Mouse (Mus musculus) heart, embryonic 12.5 days (tissue): ENCODE measurements around the gene S100a16. TPM values are rescaled to one million over a fixed set of nuclear protein-coding genes. Genes with fewer than 3 reads are reported as not detected.

Experiments used
- ATAC-seq: fragments of 200-750 bp; cut with Nextera tagmentation; 2 replicates; pipeline ENCODE4 v1.8.0; 2017; ENCODE audit warnings: moderate TSS enrichment, moderate library complexity; ENCODE audit not compliant: insufficient number of reproducible peaks, low FRiP score
- H3K27ac ChIP-seq: fragments of 300-500 bp; sonication (generic); 2 replicates; pipeline ENCODE4 v1.5.1; 2016; ENCODE audit warnings: mild to moderate bottlenecking, moderate library complexity; ENCODE audit not compliant: poor library complexity, severe bottlenecking
- H3K27me3 ChIP-seq: fragments of 300-500 bp; sonication (generic); replicated peaks from 2 replicates; pipeline ENCODE4 v1.6.1; 2016; ENCODE audit warnings: mild to moderate bottlenecking, moderate library complexity
- H3K36me3 ChIP-seq: fragments of 300-500 bp; sonication (generic); 2 replicates; pipeline ENCODE4 v1.6.1; 2016; ENCODE audit warnings: mild to moderate bottlenecking, moderate library complexity
- H3K4me1 ChIP-seq: fragments of 300-500 bp; sonication (generic); replicated peaks from 2 replicates; pipeline ENCODE4 v1.6.1; 2016; ENCODE audit warnings: mild to moderate bottlenecking
- H3K4me2 ChIP-seq: fragments of 300-500 bp; sonication (generic); 2 replicates; pipeline ENCODE4 v1.6.1; 2016; ENCODE audit warnings: mild to moderate bottlenecking, moderate library complexity
- H3K4me3 ChIP-seq: fragments of 300-500 bp; sonication (generic); 2 replicates; pipeline ENCODE4 v1.5.1; 2016; ENCODE audit warnings: mild to moderate bottlenecking
- H3K9ac ChIP-seq: fragments of 300-500 bp; sonication (generic); 2 replicates; pipeline ENCODE4 v1.6.1; 2016; ENCODE audit warnings: mild to moderate bottlenecking, moderate library complexity
- H3K9me3 ChIP-seq: fragments of 300-500 bp; sonication (generic); replicated peaks from 2 replicates; pipeline ENCODE4 v1.6.1; 2016; ENCODE audit warnings: mild to moderate bottlenecking, moderate library complexity
- WGBS: fragments of 180-500 bp; shearing (Covaris S2); methylation state at CpG from one replicate; pipeline ENCODE4 v1.1.7; 2016; 5-methylcytosine and 5-hydroxymethylcytosine counted together
- polyA plus RNA-seq: library from polyadenylated mRNA; unstranded; fragments of >200 nt; fragmentation: Nextera tagmentation; extraction: Ambion mirVana; gene quantifications from 2 replicates; pipeline ENCODE4 v1.2.1, GENCODE M21; 2016

The S100a16 gene
- polyA plus RNA-seq, 1 experiment from 2014 or later = 31.9 TPM

GRCm38 (mm10) chr3:90555954-90556353, 18.9 kb downstream of the S100a16 start:
- Histone ChIP-seq H3K4me3 (no peak overlapping the region), H3K36me3 (no peaks in the 10 kb centered on the region), H3K27ac (no peak overlapping the region), H3K4me2 (no peak overlapping the region), H3K27me3 (no peaks in the 10 kb centered on the region), H3K4me1 (no peaks in the 10 kb centered on the region), H3K9me3 (0 out of 2 replicates have a peak, but pooled peaks cover 2% of the 10 kb centered on the region), H3K9ac (no peak overlapping the region)
- no peak for ATAC-seq
- WGBS = 64% methylated on average over 5 of the region's 5 CpGs

DNA sequence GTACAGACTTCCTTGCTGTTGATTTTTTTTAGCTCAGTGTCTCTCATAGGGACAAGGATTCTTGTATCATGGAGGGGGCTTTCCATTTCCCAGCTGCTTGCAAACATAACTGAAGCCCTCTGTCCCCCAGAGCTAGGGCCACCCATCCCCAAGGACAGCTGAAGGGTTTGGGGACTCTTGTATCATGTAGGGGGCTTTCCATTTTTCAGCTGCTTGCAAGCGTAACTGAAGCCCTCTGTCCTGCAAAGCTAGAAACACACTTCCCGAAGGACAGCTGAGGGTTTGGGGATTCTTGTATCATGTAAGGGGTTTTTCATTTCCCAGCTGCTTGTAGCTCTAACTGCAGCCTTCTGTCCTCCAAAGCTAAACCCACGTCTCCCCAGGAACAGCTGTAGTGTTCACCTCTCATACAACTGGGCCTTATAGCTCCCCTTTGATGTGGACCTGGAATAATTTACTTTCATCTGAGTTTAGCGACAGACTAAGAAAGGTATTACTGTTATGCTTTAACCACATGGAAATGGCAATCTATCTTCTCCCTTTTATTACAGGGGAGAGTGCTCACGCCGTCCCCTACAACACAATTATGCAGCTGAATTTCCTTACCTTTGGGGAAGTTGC, 23.1 kb downstream of the S100a16 start, which contains the start of gene S100a3:
S100a3 (plus strand) TSS at position 571 of the 621 bp plus-strand sequence.
- H3K4me3 ChIP-seq = no peak within 1 kb of the TSS
- H3K27me3 ChIP-seq = no peaks in the 10 kb centered on the region

GRCm38 (mm10) chr3:90574691-90575090, 37.6 kb downstream of the S100a16 start:
- ATAC-seq = no peak
- Histone ChIP-seq H3K36me3 (no peaks in the 10 kb centered on the region), H3K9me3 (no peaks in the 10 kb centered on the region), H3K9ac (no peak overlapping the region), H3K4me1 (no peaks in the 10 kb centered on the region), H3K27ac (no peak overlapping the region), H3K27me3 (no peaks in the 10 kb centered on the region), H3K4me3 (no peak overlapping the region), H3K4me2 (no peak overlapping the region)
- WGBS = 66% methylated on average over 5 of the region's 5 CpGs

More for the DNA sequence above, 23.1 kb downstream of the S100a16 start, which contains the start of gene S100a3:
- Histone ChIP-seq H3K27ac (no peak within 1 kb of the TSS), H3K4me2 (no peak within 1 kb of the TSS), H3K9me3 (0 out of 2 replicates have a peak, but pooled peaks cover 2% of the 10 kb centered on the region), H3K4me1 (no peaks in the 10 kb centered on the region), H3K9ac (no peak within 1 kb of the TSS), H3K36me3 (no peaks in the 10 kb centered on the region)
- no peak for ATAC-seq
- 81% methylated on average over 6 of the region's 6 CpGs for WGBS

GRCm38 (mm10) chr3:90575320-90575719, 38.3 kb downstream of the S100a16 start:
- Histone ChIP-seq H3K36me3 (no peaks in the 10 kb centered on the region), H3K4me3 (no peak overlapping the region), H3K4me2 (no peak overlapping the region), H3K4me1 (no peaks in the 10 kb centered on the region), H3K27ac (no peak overlapping the region), H3K9ac (no peak overlapping the region), H3K27me3 (no peaks in the 10 kb centered on the region), H3K9me3 (no peaks in the 10 kb centered on the region)
- no peak for ATAC-seq
- 77% methylated on average over 3 of the region's 3 CpGs for WGBS

GRCm38 (mm10) chr3:90576351-90577001, 39.4 kb downstream of the S100a16 start:
- H3K4me2 ChIP-seq = no peak overlapping the region
- WGBS = 66% methylated on average over 10 of the region's 10 CpGs
- no peak overlapping the region for H3K9ac ChIP-seq
- no peaks in the 10 kb centered on the region for H3K4me1 ChIP-seq
- no peak overlapping the region for H3K27ac ChIP-seq
- no peaks in the 10 kb centered on the region for H3K27me3 ChIP-seq
- no peaks in the 10 kb centered on the region for H3K36me3 ChIP-seq
- H3K9me3 ChIP-seq = no peaks in the 10 kb centered on the region
- H3K4me3 ChIP-seq = no peak overlapping the region
- no peak for ATAC-seq

DNA sequence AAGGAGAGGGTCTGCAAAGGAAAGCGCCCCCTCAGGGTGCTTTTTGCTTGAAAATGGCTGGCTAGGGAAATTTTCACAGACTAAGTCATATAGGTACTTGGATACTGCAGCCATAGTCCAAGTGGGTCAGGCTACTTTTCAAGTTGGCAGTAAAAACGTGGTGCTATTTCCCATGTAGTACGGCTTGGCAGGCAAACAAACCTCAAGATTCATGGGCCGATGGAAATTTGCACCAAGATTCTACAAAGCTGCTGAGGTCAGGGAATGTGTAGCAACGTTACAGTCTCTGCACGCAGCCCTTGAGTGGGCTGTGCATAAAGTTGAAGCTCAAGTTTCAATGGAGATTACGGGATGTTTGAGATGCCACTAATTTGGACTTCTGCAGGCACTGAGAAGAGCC, 42.4 kb downstream of the S100a16 start:
- 56% methylated on average over 7 of the region's 7 CpGs for WGBS
- ATAC-seq = no peak

GRCm38 (mm10) chr3:90581141-90581540, 44.1 kb downstream of the S100a16 start:
- H3K4me1 ChIP-seq = peaks cover 12% of the 10 kb centered on the region
- no peaks in the 10 kb centered on the region for H3K36me3 ChIP-seq
- H3K27ac ChIP-seq = no peak overlapping the region
- no peak overlapping the region for H3K4me3 ChIP-seq
- H3K9me3 ChIP-seq = no peaks in the 10 kb centered on the region
- no peak overlapping the region for H3K4me2 ChIP-seq
- H3K27me3 ChIP-seq = no peaks in the 10 kb centered on the region
- 88% methylated on average over 5 of the region's 5 CpGs for WGBS
- no peak overlapping the region for H3K9ac ChIP-seq
- no peak for ATAC-seq

More for the DNA sequence above, 42.4 kb downstream of the S100a16 start:
- Histone ChIP-seq H3K9me3 (no peaks in the 10 kb centered on the region), H3K4me2 (no peak overlapping the region), H3K36me3 (no peaks in the 10 kb centered on the region), H3K27ac (no peak overlapping the region), H3K27me3 (no peaks in the 10 kb centered on the region), H3K9ac (no peak overlapping the region), H3K4me1 (peaks cover 12% of the 10 kb centered on the region), H3K4me3 (no peak overlapping the region)

DNA sequence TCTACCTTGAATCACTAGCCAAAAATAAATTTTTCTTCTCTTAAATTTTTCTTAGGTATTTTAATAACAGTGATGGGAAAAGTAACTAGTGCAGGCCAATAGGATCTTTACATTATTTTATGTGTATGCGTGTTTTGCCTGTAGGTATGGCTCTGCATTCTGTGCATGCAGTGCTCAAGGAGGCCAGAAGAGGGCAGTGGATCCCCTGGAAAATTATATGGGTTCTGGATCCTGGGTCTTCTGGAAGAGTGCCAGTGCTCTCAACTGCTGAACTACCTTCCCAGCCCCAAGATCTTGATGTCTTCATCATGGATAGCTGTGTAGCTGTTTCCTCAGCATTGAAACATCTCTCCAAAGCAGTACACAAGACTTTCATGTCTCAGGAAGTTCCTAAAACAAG, 45.1 kb downstream of the S100a16 start:
- Histone ChIP-seq H3K4me3 (no peak overlapping the region), H3K4me1 (peaks cover 18% of the 10 kb centered on the region), H3K9me3 (no peaks in the 10 kb centered on the region), H3K9ac (no peak overlapping the region), H3K4me2 (no peak overlapping the region), H3K36me3 (no peaks in the 10 kb centered on the region), H3K27ac (no peak overlapping the region), H3K27me3 (no peaks in the 10 kb centered on the region)
- ATAC-seq = no peak
- WGBS = 95% methylated on average over 1 of the region's 1 CpGs

- Histone ChIP-seq H3K27me3 (no peaks in the 10 kb centered on the region), H3K4me2 (no peak overlapping the region), H3K27ac (no peak overlapping the region), H3K9me3 (no peaks in the 10 kb centered on the region), H3K9ac (no peak overlapping the region), H3K36me3 (no peaks in the 10 kb centered on the region), H3K4me1 (peaks cover 22% of the 10 kb centered on the region), H3K4me3 (no peak overlapping the region)
- WGBS = 85% methylated on average over 4 of the region's 4 CpGs
- ATAC-seq = no peak
Observed at GRCm38 (mm10) chr3:90582556-90582955, 45.5 kb downstream of the S100a16 start.

GRCm38 (mm10) chr3:90583893-90584292, 46.8 kb downstream of the S100a16 start:
- Histone ChIP-seq H3K9ac (no peak overlapping the region), H3K4me3 (no peak overlapping the region), H3K4me2 (no peak overlapping the region), H3K4me1 (peaks cover 26% of the 10 kb centered on the region), H3K36me3 (no peaks in the 10 kb centered on the region), H3K9me3 (no peaks in the 10 kb centered on the region), H3K27me3 (no peaks in the 10 kb centered on the region), H3K27ac (no peak overlapping the region)
- WGBS = 32% methylated on average over 3 of the region's 3 CpGs
- ATAC-seq = no peak

DNA sequence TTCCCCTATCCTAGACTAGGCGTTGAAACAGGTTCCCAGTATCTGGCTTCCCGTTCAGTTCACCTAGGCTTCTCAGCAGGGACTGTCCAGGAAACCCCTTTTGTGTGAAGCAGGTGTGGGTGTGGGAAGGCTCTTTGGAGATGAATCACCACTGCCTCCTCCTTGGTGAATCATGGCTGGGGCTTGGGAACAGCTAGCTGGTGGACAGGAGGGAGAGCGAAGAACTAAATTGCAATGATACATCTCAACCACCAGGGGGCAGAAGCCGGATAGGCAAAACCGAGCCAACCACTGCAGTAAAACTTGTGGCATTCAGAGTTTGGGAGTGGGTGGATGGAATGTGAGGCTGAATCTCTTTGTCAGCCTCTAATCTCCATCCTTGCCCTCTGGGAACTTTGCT, 48.5 kb downstream of the S100a16 start:
- Histone ChIP-seq H3K4me3 (no peak overlapping the region), H3K27ac (no peak overlapping the region), H3K27me3 (no peaks in the 10 kb centered on the region), H3K9ac (no peak overlapping the region), H3K36me3 (no peaks in the 10 kb centered on the region), H3K4me1 (peaks cover 26% of the 10 kb centered on the region), H3K4me2 (no peak overlapping the region), H3K9me3 (no peaks in the 10 kb centered on the region)
- no peak for ATAC-seq
- 29% methylated on average over 5 of the region's 5 CpGs for WGBS
